Mouse (Mus musculus): Measurements from ENCODE around the gene Morn5. TPM values are rescaled to one million over a fixed set of nuclear protein-coding genes. Genes with fewer than 3 reads are reported as not detected.

Gene Morn5
- polyA plus RNA-seq, 1 experiment from 2014 or later = 3.6 TPM

GRCm38 (mm10) chr2:36097129-36097815, 48.0 kb downstream of the Morn5 start:
- no peaks in the 10 kb centered on the region for H3K9me3 ChIP-seq
- H3K4me1 ChIP-seq = peaks cover 7% of the 10 kb centered on the region
- H3K27ac ChIP-seq = no peak overlapping the region
- 11% methylated on average over 18 of the region's 18 CpGs for WGBS
- no peak overlapping the region for H3K4me3 ChIP-seq
- no peak overlapping the region for H3K9ac ChIP-seq
- H3K27me3 ChIP-seq = peaks cover 100% of the 10 kb centered on the region
- ATAC-seq (ENCODE audit: borderline replicate concordance, extremely low read depth, low FRiP score, low TSS enrichment) = no peak
- no peaks in the 10 kb centered on the region for H3K36me3 ChIP-seq
- H3K4me2 ChIP-seq = no peak overlapping the region

- no peaks in the 10 kb centered on the region for H3K9me3 ChIP-seq
- H3K9ac ChIP-seq = no peak overlapping the region
- H3K4me2 ChIP-seq = no peak overlapping the region
- peaks cover 100% of the 10 kb centered on the region for H3K27me3 ChIP-seq
- H3K36me3 ChIP-seq = no peaks in the 10 kb centered on the region
- H3K27ac ChIP-seq = no peak overlapping the region
- no peak overlapping the region for H3K4me3 ChIP-seq
- ATAC-seq (ENCODE audit: borderline replicate concordance, extremely low read depth, low FRiP score, low TSS enrichment) = no peak
- H3K4me1 ChIP-seq = peaks cover 13% of the 10 kb centered on the region
- 12% methylated on average over 5 of the region's 5 CpGs for WGBS
These were observed 48.8 kb downstream of the Morn5 start for GRCm38 (mm10) chr2:36098021-36098420.

- 12% methylated on average over 6 of the region's 6 CpGs for WGBS
These were observed 50.5 kb downstream of the Morn5 start for GRCm38 (mm10) chr2:36099739-36100138.

GRCm38 (mm10) chr2:36101866-36102558, 52.8 kb downstream of the Morn5 start:
- no peaks in the 10 kb centered on the region for H3K36me3 ChIP-seq
- peak overlapping the region; percentile 48 for H3K4me3 ChIP-seq
- 5% methylated on average over 28 of the region's 28 CpGs for WGBS
- no peak overlapping the region for H3K27ac ChIP-seq
- H3K9me3 ChIP-seq = no peaks in the 10 kb centered on the region
- peaks cover 100% of the 10 kb centered on the region for H3K27me3 ChIP-seq
- ATAC-seq (ENCODE audit: borderline replicate concordance, extremely low read depth, low FRiP score, low TSS enrichment) = no peak
- H3K4me2 ChIP-seq = peak overlapping the region; percentile 84
- no peak overlapping the region for H3K9ac ChIP-seq
- H3K4me1 ChIP-seq = peaks cover 37% of the 10 kb centered on the region

More at GRCm38 (mm10) chr2:36099739-36100138, 50.5 kb downstream of the Morn5 start:
- Histone ChIP-seq H3K27me3 (peaks cover 100% of the 10 kb centered on the region), H3K4me1 (peaks cover 24% of the 10 kb centered on the region), H3K9ac (no peak overlapping the region), H3K36me3 (no peaks in the 10 kb centered on the region), H3K4me3 (no peak overlapping the region), H3K4me2 (no peak overlapping the region), H3K9me3 (no peaks in the 10 kb centered on the region), H3K27ac (no peak overlapping the region)
- ATAC-seq (ENCODE audit: borderline replicate concordance, extremely low read depth, low FRiP score, low TSS enrichment) = no peak

GRCm38 (mm10) chr2:36102559-36102946, 53.3 kb downstream of the Morn5 start:
- Histone ChIP-seq H3K9ac (no peak overlapping the region), H3K4me2 (peak overlapping the region; percentile 84), H3K4me3 (peak overlapping the region; percentile 48), H3K4me1 (peaks cover 37% of the 10 kb centered on the region), H3K36me3 (no peaks in the 10 kb centered on the region), H3K9me3 (no peaks in the 10 kb centered on the region), H3K27ac (no peak overlapping the region), H3K27me3 (peaks cover 99% of the 10 kb centered on the region)
- 2% methylated on average over 21 of the region's 21 CpGs for whole genome bisulfite sequencing
- ATAC-seq (ENCODE audit: borderline replicate concordance, extremely low read depth, low FRiP score, low TSS enrichment) = peak; percentile 51; the same call in 1 of the 2 replicates

- Histone ChIP-seq H3K9ac (peak overlapping the region; percentile 20; the same call in 1 of the 2 replicates), H3K36me3 (no peaks in the 10 kb centered on the region), H3K27ac (no peak overlapping the region), H3K4me2 (peak overlapping the region; percentile 84), H3K4me1 (peaks cover 37% of the 10 kb centered on the region), H3K27me3 (peaks cover 99% of the 10 kb centered on the region), H3K4me3 (peak overlapping the region; percentile 48), H3K9me3 (no peaks in the 10 kb centered on the region)
- WGBS = 2% methylated on average over 21 of the region's 21 CpGs
- no peak for ATAC-seq (ENCODE audit: borderline replicate concordance, extremely low read depth, low FRiP score, low TSS enrichment)
These were observed 53.9 kb downstream of the Morn5 start for GRCm38 (mm10) chr2:36103069-36103554.

GRCm38 (mm10) chr2:36103555-36104367, 54.5 kb downstream of the Morn5 start:
- Histone ChIP-seq H3K27ac (no peak overlapping the region), H3K9ac (peak overlapping the region; percentile 41; the same call in 1 of the 2 replicates), H3K4me3 (peak overlapping the region; percentile 48), H3K27me3 (peaks cover 98% of the 10 kb centered on the region), H3K4me1 (peaks cover 37% of the 10 kb centered on the region), H3K9me3 (no peaks in the 10 kb centered on the region), H3K4me2 (peak overlapping the region; percentile 84), H3K36me3 (no peaks in the 10 kb centered on the region)
- WGBS = under 1% methylated on average over 38 of the region's 38 CpGs
- ATAC-seq (ENCODE audit: borderline replicate concordance, extremely low read depth, low FRiP score, low TSS enrichment) = no peak

GRCm38 (mm10) chr2:36104436-36104955, 55.2 kb downstream of the Morn5 start:
- H3K9me3 ChIP-seq = no peaks in the 10 kb centered on the region
- peaks cover 97% of the 10 kb centered on the region for H3K27me3 ChIP-seq
- H3K9ac ChIP-seq = peak overlapping the region; percentile 41; the same call in 1 of the 2 replicates
- under 1% methylated on average over 32 of the region's 32 CpGs for WGBS
- peak overlapping the region; percentile 84 for H3K4me2 ChIP-seq
- H3K4me1 ChIP-seq = peaks cover 37% of the 10 kb centered on the region
- peak overlapping the region; percentile 48 for H3K4me3 ChIP-seq
- no peaks in the 10 kb centered on the region for H3K36me3 ChIP-seq
- H3K27ac ChIP-seq = peak overlapping the region; percentile 33; the same call in 1 of the 2 replicates
- ATAC-seq (ENCODE audit: borderline replicate concordance, extremely low read depth, low FRiP score, low TSS enrichment) = no peak

GRCm38 (mm10) chr2:36104956-36105741, 55.9 kb downstream of the Morn5 start, which contains the start of gene Lhx6:
Gene Lhx6 (minus strand): TSS chr2:36105408.
- no peaks in the 10 kb centered on the region for H3K36me3 ChIP-seq
- H3K27me3 ChIP-seq = peaks cover 97% of the 10 kb centered on the region
- H3K4me1 ChIP-seq = peaks cover 37% of the 10 kb centered on the region
- peak within 1 kb of the TSS; percentile 84 for H3K4me2 ChIP-seq
- peak within 1 kb of the TSS; percentile 41 for H3K9ac ChIP-seq
- ATAC-seq (ENCODE audit: borderline replicate concordance, extremely low read depth, low FRiP score, low TSS enrichment) = peak; percentile 44; the same call in 1 of the 2 replicates
- peak within 1 kb of the TSS; percentile 33 for H3K27ac ChIP-seq
- H3K4me3 ChIP-seq = peak within 1 kb of the TSS; percentile 48
- WGBS = under 1% methylated on average over 49 of the region's 58 CpGs
- H3K9me3 ChIP-seq = no peaks in the 10 kb centered on the region

- no peak overlapping the region for H3K9ac ChIP-seq
- no peaks in the 10 kb centered on the region for H3K36me3 ChIP-seq
- ATAC-seq (ENCODE audit: borderline replicate concordance, extremely low read depth, low FRiP score, low TSS enrichment) = no peak
- peaks cover 22% of the 10 kb centered on the region for H3K4me1 ChIP-seq
- no peak overlapping the region for H3K27ac ChIP-seq
- no peaks in the 10 kb centered on the region for H3K9me3 ChIP-seq
- 7% methylated on average over 7 of the region's 7 CpGs for WGBS
- H3K4me2 ChIP-seq = no peak overlapping the region
- H3K27me3 ChIP-seq = peaks cover 74% of the 10 kb centered on the region
- no peak overlapping the region for H3K4me3 ChIP-seq
These were observed 59.4 kb downstream of the Morn5 start for GRCm38 (mm10) chr2:36108615-36109014.

Data from lung, embryonic 15.5 days (tissue).